Mouse (Mus musculus): ENCODE measurements around the gene Zfp462. TPM values are rescaled to one million over a fixed set of nuclear protein-coding genes. Genes with fewer than 3 reads are reported as not detected.

The Zfp462 gene
- total and polyA plus RNA-seq, 3 experiments = 0.05 TPM; not detected in 2

- no peak for ATAC-seq (ENCODE audit: extremely low read depth, insufficient number of reproducible peaks, low FRiP score, poor library complexity, severe bottlenecking)
- H3K4me1 ChIP-seq (ENCODE audit: insufficient read depth, low read depth, low read length) = no peaks in the 10 kb centered on the region
- H3K27me3 ChIP-seq (ENCODE audit: insufficient read depth, low read length) = no peaks in the 10 kb centered on the region
- H3K36me3 ChIP-seq (replicated peaks) = no peaks in the 10 kb centered on the region
- DNase-seq (ENCODE audit: low spot score) = no peak
- no peak overlapping the region for H3K4me3 ChIP-seq (ENCODE audit: low read depth, low read length)
- TF ChIP-seq CTCF (IDR thresholded peaks at IDR 0.05; ENCODE audit: low read depth, low read length) (no peak), TAL1 (conservative IDR thresholded peaks at IDR 0.05; ENCODE audit: low read depth, low read length) (no peak), POLR2AphosphoS5 (IDR thresholded peaks at IDR 0.05; ENCODE audit: insufficient replicate concordance, low read depth, low read length) (no peak), GATA2 (IDR thresholded peaks at IDR 0.05; ENCODE audit: borderline replicate concordance, low read depth, low read length) (no peak)
- H3K9me3 ChIP-seq (replicated peaks) = peaks cover 35% of the 10 kb centered on the region
These were observed 153.5 kb downstream of the Zfp462 start for GRCm38 (mm10) chr4:55098366-55098765.

- Histone ChIP-seq H3K4me1 (ENCODE audit: insufficient read depth, low read depth, low read length) (no peaks in the 10 kb centered on the region), H3K9me3 (replicated peaks) (peaks cover 30% of the 10 kb centered on the region), H3K36me3 (replicated peaks) (no peaks in the 10 kb centered on the region), H3K4me3 (ENCODE audit: low read depth, low read length) (no peak overlapping the region), H3K27me3 (ENCODE audit: insufficient read depth, low read length) (no peaks in the 10 kb centered on the region)
- DNase-seq (ENCODE audit: low spot score) (no peak), ATAC-seq (ENCODE audit: extremely low read depth, insufficient number of reproducible peaks, low FRiP score, poor library complexity, severe bottlenecking) (no peak)
- TF ChIP-seq TAL1 (conservative IDR thresholded peaks at IDR 0.05; ENCODE audit: low read depth, low read length) (no peak), GATA1 (IDR thresholded peaks at IDR 0.05; ENCODE audit: borderline replicate concordance, low read length) (no peak), GATA2 (IDR thresholded peaks at IDR 0.05; ENCODE audit: borderline replicate concordance, low read depth, low read length) (no peak), POLR2AphosphoS5 (IDR thresholded peaks at IDR 0.05; ENCODE audit: insufficient replicate concordance, low read depth, low read length) (no peak), CTCF (IDR thresholded peaks at IDR 0.05; ENCODE audit: low read depth, low read length) (no peak)
These were observed 156.0 kb downstream of the Zfp462 start for GRCm38 (mm10) chr4:55100851-55101250.

DNA sequence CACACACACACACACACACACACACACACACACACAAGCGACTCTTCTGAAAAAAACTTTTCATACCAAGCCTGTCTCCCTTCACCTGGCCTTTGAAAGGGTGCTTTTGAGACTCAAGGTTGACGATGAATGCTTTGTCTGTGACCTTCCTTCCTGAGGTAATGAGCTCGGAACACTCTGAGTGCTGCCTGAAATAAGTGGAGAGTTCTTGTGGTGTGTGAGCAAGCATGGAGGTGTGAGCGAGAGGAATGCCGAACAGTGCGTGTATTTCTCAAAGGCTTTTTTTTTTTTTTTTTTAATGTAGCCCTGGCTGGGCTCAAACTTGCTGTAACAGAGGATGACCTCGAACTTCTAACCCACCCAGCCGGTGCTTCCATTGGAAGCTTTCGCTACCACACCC lies 156.8 kb downstream of the Zfp462 start:
- ATAC-seq (ENCODE audit: extremely low read depth, insufficient number of reproducible peaks, low FRiP score, poor library complexity, severe bottlenecking) (no peak), DNase-seq (ENCODE audit: low spot score) (no peak)
- Histone ChIP-seq H3K36me3 (replicated peaks) (no peaks in the 10 kb centered on the region), H3K9me3 (replicated peaks) (peaks cover 31% of the 10 kb centered on the region), H3K4me1 (ENCODE audit: insufficient read depth, low read depth, low read length) (no peaks in the 10 kb centered on the region), H3K4me3 (ENCODE audit: low read depth, low read length) (no peak overlapping the region), H3K27me3 (ENCODE audit: insufficient read depth, low read length) (no peaks in the 10 kb centered on the region)
- TF ChIP-seq GATA1 (IDR thresholded peaks at IDR 0.05; ENCODE audit: borderline replicate concordance, low read length) (no peak), CTCF (IDR thresholded peaks at IDR 0.05; ENCODE audit: low read depth, low read length) (no peak), TAL1 (conservative IDR thresholded peaks at IDR 0.05; ENCODE audit: low read depth, low read length) (no peak), POLR2AphosphoS5 (IDR thresholded peaks at IDR 0.05; ENCODE audit: insufficient replicate concordance, low read depth, low read length) (no peak), GATA2 (IDR thresholded peaks at IDR 0.05; ENCODE audit: borderline replicate concordance, low read depth, low read length) (no peak)

DNA sequence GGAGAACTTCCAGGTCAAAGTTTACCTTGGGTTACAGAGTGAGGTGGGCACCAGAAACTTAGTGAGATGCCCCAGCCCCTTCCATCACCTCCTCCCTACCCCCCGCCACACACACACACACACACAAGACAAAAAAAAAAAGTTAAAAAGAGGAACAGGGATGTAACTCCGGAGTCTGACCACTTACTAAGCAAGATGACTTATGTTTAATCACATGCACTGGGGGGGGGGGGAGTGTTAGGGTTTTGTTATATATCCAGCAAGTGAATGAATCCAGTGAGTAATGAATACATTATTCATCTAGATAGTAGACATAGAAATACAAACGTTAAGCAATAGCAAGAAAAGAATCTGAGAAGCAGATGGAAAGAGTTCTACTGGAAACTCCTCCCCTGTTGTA lies 157.5 kb downstream of the Zfp462 start:
- H3K27me3 ChIP-seq (ENCODE audit: insufficient read depth, low read length) = no peaks in the 10 kb centered on the region
- no peak for DNase-seq (ENCODE audit: low spot score)
- no peak overlapping the region for H3K4me3 ChIP-seq (ENCODE audit: low read depth, low read length)
- no peaks in the 10 kb centered on the region for H3K4me1 ChIP-seq (ENCODE audit: insufficient read depth, low read depth, low read length)
- TF ChIP-seq CTCF (IDR thresholded peaks at IDR 0.05; ENCODE audit: low read depth, low read length) (no peak), POLR2AphosphoS5 (IDR thresholded peaks at IDR 0.05; ENCODE audit: insufficient replicate concordance, low read depth, low read length) (no peak), GATA1 (IDR thresholded peaks at IDR 0.05; ENCODE audit: borderline replicate concordance, low read length) (no peak), GATA2 (IDR thresholded peaks at IDR 0.05; ENCODE audit: borderline replicate concordance, low read depth, low read length) (no peak), TAL1 (conservative IDR thresholded peaks at IDR 0.05; ENCODE audit: low read depth, low read length) (no peak)
- no peaks in the 10 kb centered on the region for H3K36me3 ChIP-seq (replicated peaks)
- ATAC-seq (ENCODE audit: extremely low read depth, insufficient number of reproducible peaks, low FRiP score, poor library complexity, severe bottlenecking) = no peak
- peaks cover 32% of the 10 kb centered on the region for H3K9me3 ChIP-seq (replicated peaks)

- TF ChIP-seq POLR2AphosphoS5 (IDR thresholded peaks at IDR 0.05; ENCODE audit: insufficient replicate concordance, low read depth, low read length) (no peak), GATA2 (IDR thresholded peaks at IDR 0.05; ENCODE audit: borderline replicate concordance, low read depth, low read length) (no peak), TAL1 (conservative IDR thresholded peaks at IDR 0.05; ENCODE audit: low read depth, low read length) (no peak), CTCF (IDR thresholded peaks at IDR 0.05; ENCODE audit: low read depth, low read length) (no peak), GATA1 (IDR thresholded peaks at IDR 0.05; ENCODE audit: borderline replicate concordance, low read length) (no peak)
- ATAC-seq (ENCODE audit: extremely low read depth, insufficient number of reproducible peaks, low FRiP score, poor library complexity, severe bottlenecking) (no peak), DNase-seq (ENCODE audit: low spot score) (no peak)
- Histone ChIP-seq H3K9me3 (replicated peaks) (peaks cover 29% of the 10 kb centered on the region), H3K4me3 (ENCODE audit: low read depth, low read length) (no peak overlapping the region), H3K36me3 (replicated peaks) (no peaks in the 10 kb centered on the region), H3K27me3 (ENCODE audit: insufficient read depth, low read length) (no peaks in the 10 kb centered on the region), H3K4me1 (ENCODE audit: insufficient read depth, low read depth, low read length) (no peaks in the 10 kb centered on the region)
These were observed 158.7 kb downstream of the Zfp462 start for GRCm38 (mm10) chr4:55103575-55103974.

DNA sequence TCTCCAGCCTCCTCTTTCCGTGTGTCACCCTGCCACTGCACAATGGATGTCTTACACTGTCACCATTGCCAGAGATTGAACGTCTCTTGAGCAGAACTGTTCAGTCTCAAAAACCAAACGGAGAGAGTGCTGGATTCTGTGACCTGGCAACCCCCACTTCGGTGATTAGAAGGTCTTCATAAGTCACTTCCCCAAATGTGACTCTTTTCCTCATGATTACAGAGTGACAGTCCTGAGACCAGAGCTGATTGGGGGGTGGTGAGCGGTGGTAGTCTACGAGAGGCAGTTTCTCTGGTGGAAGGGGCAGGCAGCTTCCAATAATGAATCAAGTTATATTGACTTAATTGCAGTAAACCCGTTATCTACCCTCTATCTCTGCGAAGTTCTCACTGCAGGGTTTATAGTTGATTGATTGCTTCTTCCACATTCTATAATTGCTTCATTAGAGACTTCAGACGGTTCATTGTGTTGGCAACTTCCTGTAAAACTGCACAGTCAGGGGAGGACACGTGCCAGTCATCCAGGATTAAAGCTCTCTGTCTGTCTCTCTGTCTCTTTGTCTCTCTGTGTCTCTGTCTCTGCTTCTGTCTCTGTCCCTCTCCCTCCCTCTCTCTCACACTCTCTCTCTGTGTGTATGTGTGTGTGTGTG lies 173.1 kb downstream of the Zfp462 start:
- DNase-seq (ENCODE audit: low spot score) = no peak
- peaks cover 47% of the 10 kb centered on the region for H3K9me3 ChIP-seq (replicated peaks)
- H3K27me3 ChIP-seq (ENCODE audit: insufficient read depth, low read length) = no peaks in the 10 kb centered on the region
- no peak for TF ChIP-seq POLR2AphosphoS5 (IDR thresholded peaks at IDR 0.05; ENCODE audit: insufficient replicate concordance, low read depth, low read length)
- no peak overlapping the region for H3K4me3 ChIP-seq (ENCODE audit: low read depth, low read length)
- no peaks in the 10 kb centered on the region for H3K4me1 ChIP-seq (ENCODE audit: insufficient read depth, low read depth, low read length)
- H3K36me3 ChIP-seq (replicated peaks) = no peaks in the 10 kb centered on the region
- ATAC-seq (ENCODE audit: extremely low read depth, insufficient number of reproducible peaks, low FRiP score, poor library complexity, severe bottlenecking) = no peak

Data from G1E (cell line).